Mouse (Mus musculus): ENCODE measurements around the gene Atp9a.

Atp9a gene

GRCm38 (mm10) chr2:168681531-168681930, 60.7 kb downstream of the Atp9a start:
- no peak for DNase-seq (ENCODE audit: low spot score)

- DNase-seq (ENCODE audit: low spot score): no peak
Measured at GRCm38 (mm10) chr2:168679381-168680199, 62.6 kb downstream of the Atp9a start.

GRCm38 (mm10) chr2:168678662-168679294, 63.4 kb downstream of the Atp9a start:
- DNase-seq (ENCODE audit: low spot score): no peak

- DNase-seq (ENCODE audit: low spot score): no peak
Measured at GRCm38 (mm10) chr2:168677650-168678049, 64.6 kb downstream of the Atp9a start.

- no peak for DNase-seq (ENCODE audit: low spot score)
Measured at GRCm38 (mm10) chr2:168671724-168672123, 70.5 kb downstream of the Atp9a start.

GRCm38 (mm10) chr2:168670241-168670640, 72.0 kb downstream of the Atp9a start:
- no peak for DNase-seq (ENCODE audit: low spot score)

GRCm38 (mm10) chr2:168669762-168670161, 72.4 kb downstream of the Atp9a start:
- no peak for DNase-seq (ENCODE audit: low spot score)

GRCm38 (mm10) chr2:168667745-168668144, 74.5 kb downstream of the Atp9a start:
- no peak for DNase-seq (ENCODE audit: low spot score)

- no peak for DNase-seq (ENCODE audit: low spot score)
Measured at GRCm38 (mm10) chr2:168665680-168666079, 76.5 kb downstream of the Atp9a start.

- DNase-seq (ENCODE audit: low spot score): no peak
Measured at GRCm38 (mm10) chr2:168663716-168664115, 78.5 kb downstream of the Atp9a start.

GRCm38 (mm10) chr2:168663216-168663615, 79.0 kb downstream of the Atp9a start:
- no peak for DNase-seq (ENCODE audit: low spot score)

- no peak for DNase-seq (ENCODE audit: low spot score)
Measured at GRCm38 (mm10) chr2:168661802-168662201, 80.4 kb downstream of the Atp9a start.

- DNase-seq (ENCODE audit: low spot score): no peak
Measured at GRCm38 (mm10) chr2:168660344-168660743, 81.9 kb downstream of the Atp9a start.

GRCm38 (mm10) chr2:168658551-168658950, 83.7 kb downstream of the Atp9a start:
- DNase-seq (ENCODE audit: low spot score): no peak

GRCm38 (mm10) chr2:168656569-168657308, 85.5 kb downstream of the Atp9a start:
- no peak for DNase-seq (ENCODE audit: low spot score)

- DNase-seq (ENCODE audit: low spot score): no peak
Measured at GRCm38 (mm10) chr2:168654983-168655669, 87.1 kb downstream of the Atp9a start.

- no peak for DNase-seq (ENCODE audit: low spot score)
Measured at GRCm38 (mm10) chr2:168654482-168654881, 87.7 kb downstream of the Atp9a start.

- DNase-seq (ENCODE audit: low spot score): no peak
Measured at GRCm38 (mm10) chr2:168651757-168652156, 90.5 kb downstream of the Atp9a start.

GRCm38 (mm10) chr2:168648171-168648570, 94.0 kb downstream of the Atp9a start:
- no peak for DNase-seq (ENCODE audit: low spot score)

GRCm38 (mm10) chr2:168644855-168645254, 97.4 kb downstream of the Atp9a start:
- no peak for DNase-seq (ENCODE audit: low spot score)

- DNase-seq (ENCODE audit: low spot score): no peak
Measured at GRCm38 (mm10) chr2:168643524-168644177, 98.6 kb downstream of the Atp9a start.

GRCm38 (mm10) chr2:168642187-168642586, 100.0 kb downstream of the Atp9a start:
- DNase-seq (ENCODE audit: low spot score): no peak

All from c-Kit-positive CD71-positive TER-119-positive erythroid progenitor cells, embryonic 14.5 days (primary cell).